Mouse (Mus musculus) thymus, postnatal 25 days (tissue): ENCODE data around the gene Fcgbp.
"Not testable (repeated sequence)": the region's sequence is repeated elsewhere in the genome, so short reads cannot be mapped to it uniquely, and the experiment has no call there.

Experiments
- DNase-seq: peaks from one replicate; pipeline ENCODE4 v3.0.0; 2022

Fcgbp gene

DNA sequence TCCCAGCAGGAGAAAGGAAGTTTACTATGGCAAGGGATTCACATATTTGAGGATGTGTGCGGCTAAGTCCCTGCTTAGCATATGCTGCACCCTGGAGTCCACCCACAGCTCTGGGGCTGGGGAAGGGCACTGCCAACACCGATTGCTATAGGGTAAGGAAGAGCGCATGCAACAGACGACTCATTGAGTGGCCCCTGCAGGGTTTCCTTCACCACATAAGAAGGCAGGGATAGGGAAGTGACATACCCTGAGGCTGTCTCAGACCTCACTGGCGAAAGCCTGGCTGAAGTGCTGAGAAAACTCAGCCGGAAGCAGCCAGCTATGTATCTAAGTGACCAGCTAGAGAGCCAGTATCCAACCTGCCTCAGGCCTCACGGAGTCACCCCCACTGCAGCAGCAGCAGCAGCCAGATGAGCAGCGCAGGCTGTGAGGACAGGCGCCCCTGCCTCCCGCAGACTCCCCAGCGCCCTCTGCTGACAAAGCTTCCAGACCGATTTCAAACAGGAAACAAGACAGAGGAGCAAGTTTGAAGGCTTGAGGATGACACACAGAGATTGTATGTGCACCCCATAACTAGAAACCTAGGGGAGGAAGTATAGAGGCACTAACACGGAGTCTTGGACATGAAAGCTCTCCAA is 80.7 kb downstream of the Fcgbp start:
- DNase-seq, result peak; percentile 76

DNA sequence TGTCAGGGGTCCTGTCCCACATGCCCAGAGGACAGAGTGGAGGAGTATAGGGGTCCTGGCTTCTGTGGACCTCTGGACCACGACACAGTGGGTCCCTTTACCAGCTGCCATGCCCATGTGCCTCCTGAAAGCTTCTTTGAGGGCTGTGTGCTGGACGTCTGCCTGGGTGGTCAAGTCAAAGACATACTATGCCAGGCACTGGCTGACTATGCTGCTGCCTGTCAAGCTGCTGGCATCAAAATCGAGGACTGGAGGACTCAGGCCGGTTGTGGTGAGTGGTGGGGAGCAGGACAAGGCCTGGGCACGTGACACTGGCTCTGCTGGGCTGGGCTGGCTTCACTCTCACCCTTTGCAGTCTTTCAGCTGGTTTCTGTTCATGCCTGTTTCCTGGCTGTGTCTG is 82.6 kb downstream of the Fcgbp start:
- DNase-seq, result not testable (repeated sequence)

DNA sequence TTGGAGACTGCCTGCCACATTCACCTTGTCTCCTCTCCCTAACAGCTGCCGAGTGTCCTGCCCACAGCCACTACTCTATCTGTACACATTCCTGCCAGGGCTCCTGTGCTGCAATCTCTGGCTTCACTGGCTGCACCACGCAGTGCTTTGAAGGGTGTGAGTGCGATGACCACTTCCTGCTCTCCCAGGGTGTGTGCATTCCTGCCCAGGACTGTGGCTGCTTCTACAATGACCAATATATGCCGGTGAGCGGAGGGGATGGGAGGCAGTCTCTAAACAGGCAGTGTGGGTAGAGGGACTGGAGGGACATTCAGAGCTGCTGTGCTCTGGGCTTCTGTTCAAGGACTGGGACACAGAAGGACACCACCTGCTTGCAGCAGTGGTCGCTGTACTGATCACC is 88.3 kb downstream of the Fcgbp start:
- DNase-seq, result no peak

DNA sequence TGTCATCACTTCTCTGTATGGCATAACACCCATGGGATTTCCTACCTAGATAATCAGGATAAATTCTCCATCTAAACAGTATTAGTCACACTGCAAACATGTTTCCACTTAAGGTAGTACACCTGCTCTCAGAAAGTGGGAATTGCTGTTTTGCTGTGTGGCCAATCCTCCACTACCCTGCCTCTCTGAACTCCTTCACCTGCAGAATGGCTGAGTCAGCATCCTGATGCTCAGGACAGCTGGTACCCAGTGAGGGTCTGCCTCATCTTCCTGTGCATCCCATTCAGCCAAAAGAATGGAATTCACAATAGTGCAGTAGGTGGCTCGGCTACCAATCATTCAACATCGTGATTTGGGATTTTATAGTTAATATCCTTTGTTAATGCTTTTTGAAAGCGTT is 88.9 kb downstream of the Fcgbp start:
- DNase-seq, result no peak

DNA sequence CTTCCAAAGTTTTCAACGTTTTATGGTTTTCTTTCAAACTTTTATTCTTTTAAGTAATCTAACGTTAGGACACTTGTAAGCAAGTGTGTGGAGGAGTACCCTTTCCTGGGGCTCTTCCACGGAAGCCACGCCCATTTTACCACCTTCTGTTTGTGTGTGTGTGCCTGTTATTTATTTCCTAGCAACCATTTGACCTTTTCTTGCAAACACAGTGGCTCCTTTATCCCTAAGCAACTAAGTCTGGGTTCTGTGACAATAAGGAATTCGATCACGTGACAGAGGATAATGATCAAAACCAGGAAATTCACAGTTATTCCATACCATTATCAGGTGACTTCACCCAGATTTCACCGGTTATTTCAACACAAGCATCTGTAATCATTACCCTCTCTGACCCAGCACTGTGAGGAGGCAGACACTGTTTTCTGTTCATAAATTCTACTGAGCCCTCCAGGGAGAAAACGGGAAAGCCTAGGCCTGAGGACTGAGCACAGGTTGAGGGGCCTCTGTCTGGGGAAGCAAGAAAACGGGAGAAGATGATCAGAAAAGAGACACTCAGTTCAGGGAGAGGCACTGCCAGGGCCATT is 90.2 kb downstream of the Fcgbp start:
- DNase-seq, result no peak

DNA sequence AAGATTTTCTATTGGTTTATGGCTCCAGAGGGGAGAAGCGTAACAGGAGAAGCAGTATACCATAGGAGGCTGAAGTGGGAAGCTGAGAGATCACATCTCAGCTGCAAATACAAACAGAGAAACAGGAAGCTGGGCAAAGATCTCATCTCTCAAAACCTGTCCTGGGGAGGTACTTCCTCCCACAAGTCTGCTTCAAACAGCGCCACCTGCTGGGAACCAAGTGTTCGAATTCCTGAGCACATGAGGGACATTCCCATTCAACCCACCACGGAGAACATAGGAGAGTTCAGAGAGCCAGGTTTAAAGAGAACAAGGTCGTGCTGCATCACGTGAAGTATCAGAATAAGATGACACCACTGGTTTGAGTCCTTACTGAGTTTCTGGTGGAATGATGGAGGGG is 94.4 kb downstream of the Fcgbp start:
- no peak for DNase-seq

DNA sequence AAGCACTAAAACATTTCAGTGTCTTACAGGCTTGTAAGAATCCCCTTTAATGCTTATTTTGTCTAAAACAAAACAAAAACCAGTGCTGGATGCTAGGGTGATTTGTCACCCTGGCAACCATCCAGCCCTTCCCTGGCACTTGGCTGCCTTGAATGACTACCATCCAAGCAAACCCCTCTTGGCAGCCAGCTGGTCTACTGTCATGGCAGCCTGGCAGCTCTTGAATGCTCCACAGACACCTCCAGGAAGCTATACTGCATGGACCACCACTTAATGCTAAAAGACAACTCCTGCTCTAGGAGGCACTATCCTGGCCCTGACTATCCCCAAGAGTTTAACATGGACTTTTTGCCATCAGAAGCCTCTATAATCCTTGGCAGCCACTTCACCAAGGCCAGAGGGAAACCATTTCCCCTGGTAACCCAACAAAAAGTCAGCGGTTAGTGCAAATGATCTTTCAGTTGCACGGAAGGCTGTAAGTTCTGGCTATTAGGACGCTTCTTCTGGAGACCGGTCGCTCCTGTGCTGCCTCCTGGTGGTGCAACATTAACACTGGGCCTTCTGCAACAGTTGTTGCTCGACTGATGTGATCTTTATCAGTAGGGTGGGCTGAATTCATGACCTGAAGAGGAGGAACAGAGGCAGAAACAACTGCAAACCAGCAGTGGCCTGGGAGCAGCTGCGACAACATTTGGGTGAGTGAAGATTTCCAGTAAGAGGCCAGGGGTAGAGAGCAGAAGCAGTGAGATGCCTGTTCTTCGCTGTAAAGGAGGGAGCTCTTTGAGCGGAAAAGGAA is 97.5 kb downstream of the Fcgbp start:
- peak; percentile 70 for DNase-seq

DNA sequence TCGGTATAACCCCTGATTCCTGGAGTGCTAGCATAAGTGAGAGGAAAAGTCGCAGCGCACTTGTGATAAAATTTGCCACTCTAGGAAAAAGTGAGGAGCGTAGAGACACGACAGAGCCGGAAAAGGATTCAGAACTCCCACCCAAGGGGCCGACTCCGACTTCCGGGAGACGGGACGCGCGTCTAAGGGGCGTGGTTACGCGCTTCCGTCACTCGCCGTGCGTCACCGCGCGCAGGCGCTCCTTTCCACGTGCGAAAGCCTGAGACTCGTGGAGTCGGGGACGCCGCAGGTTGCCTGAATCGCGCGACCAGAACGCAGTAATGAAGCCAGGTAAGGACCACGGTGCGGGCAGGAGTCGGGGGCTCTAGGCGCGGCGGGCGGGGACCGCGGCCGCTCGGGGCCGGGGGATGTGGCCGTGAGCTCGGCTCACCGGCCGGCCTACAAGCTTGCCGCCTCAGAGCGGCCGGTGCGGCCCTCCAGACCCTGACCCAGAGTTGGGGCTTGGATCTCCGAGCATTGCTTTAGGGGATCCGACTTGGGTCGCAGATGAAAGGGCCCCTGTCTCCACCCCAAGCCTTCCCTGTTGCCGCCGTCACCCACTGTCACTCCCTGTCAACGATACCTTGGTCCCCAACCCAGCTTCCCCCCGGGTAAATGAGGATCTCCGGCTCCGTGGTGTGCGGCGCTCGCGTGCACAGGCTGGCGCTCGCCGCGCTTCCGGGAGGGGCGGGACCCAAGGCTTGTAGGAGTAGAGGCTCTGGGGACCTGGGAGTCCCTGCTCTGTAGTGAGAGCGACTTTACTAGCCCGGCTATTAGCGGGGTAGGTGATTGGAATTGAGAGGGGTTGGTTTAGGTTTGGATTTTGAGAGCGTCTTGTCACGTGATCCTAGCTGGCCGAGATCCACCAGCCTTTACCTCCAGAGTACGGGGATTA is 98.7 kb downstream of the Fcgbp start, which contains the start of gene Fbl:
TSS of gene Fbl (plus strand) at position 222 of the 934 bp plus-strand sequence.
- peak; percentile 92 for DNase-seq
